Mouse (Mus musculus) embryonic fibroblast, embryonic 13.5 days (primary cell): Measurements from ENCODE around the gene Cfap161. TPM values are rescaled to one million over a fixed set of nuclear protein-coding genes. Genes with fewer than 3 reads are reported as not detected.

ENCODE experiments used
- H3K27ac ChIP-seq: 2 replicates; pipeline ENCODE4 v1.5.1; 2012; ENCODE audit warnings: low read length, control low read depth, inconsistent platforms; ENCODE audit not compliant: insufficient read depth
- H3K4me1 ChIP-seq: 2 replicates; pipeline ENCODE4 v1.6.1; 2011; ENCODE audit warnings: low read length; ENCODE audit not compliant: control insufficient read depth, insufficient read depth
- H3K4me3 ChIP-seq: 2 replicates; pipeline ENCODE4 v1.5.1; 2011; ENCODE audit warnings: mild to moderate bottlenecking, control low read depth, low read length; ENCODE audit not compliant: insufficient read depth
- CTCF ChIP-seq: IDR thresholded peaks from 2 replicates; pipeline ENCODE4 v1.5.1; 2011; ENCODE audit warnings: mild to moderate bottlenecking, control low read depth, low read length, moderate library complexity, borderline replicate concordance; ENCODE audit not compliant: insufficient read depth
- POLR2A ChIP-seq: IDR thresholded peaks from 2 replicates; pipeline ENCODE4 v1.6.1; 2011; ENCODE audit warnings: low read depth, mild to moderate bottlenecking, control low read depth, low read length, moderate library complexity
- polyA plus RNA-seq: library from polyadenylated mRNA; stranded (reverse); fragments of >200 nt; gene quantifications from 2 replicates; pipeline ENCODE4 v1.2.4, GENCODE M21; 2011; ENCODE audit warnings: low read depth; ENCODE audit not compliant: missing spikeins, insufficient read length

Gene Cfap161
- polyA plus RNA-seq, 1 experiment, result not detected

DNA sequence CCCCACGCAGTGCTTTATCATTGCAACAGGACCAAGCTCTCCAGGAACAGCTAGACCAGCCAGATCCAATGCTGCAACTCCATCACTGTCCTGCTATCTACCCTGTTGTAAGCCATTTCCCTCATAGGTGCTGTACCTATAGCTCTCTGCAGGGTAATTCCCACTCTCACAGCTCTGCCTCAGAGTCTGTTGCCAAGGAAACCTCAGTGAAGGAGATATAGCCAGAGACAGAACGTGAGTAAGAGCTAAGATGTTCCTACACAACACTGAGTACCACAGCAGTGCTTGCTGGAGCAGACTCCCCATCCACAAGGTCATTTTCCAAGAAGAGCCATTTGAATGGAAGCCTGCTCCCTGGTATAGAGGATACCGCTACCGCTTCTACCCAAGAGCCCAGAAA is 50.4 kb downstream of the Cfap161 start:
- no peak overlapping the region for H3K27ac ChIP-seq
- no peaks in the 10 kb centered on the region; the same call in 1 of the 2 replicates for H3K4me1 ChIP-seq
- H3K4me3 ChIP-seq, result no peak overlapping the region
- no peak for TF ChIP-seq CTCF
- no peak for TF ChIP-seq POLR2A

DNA sequence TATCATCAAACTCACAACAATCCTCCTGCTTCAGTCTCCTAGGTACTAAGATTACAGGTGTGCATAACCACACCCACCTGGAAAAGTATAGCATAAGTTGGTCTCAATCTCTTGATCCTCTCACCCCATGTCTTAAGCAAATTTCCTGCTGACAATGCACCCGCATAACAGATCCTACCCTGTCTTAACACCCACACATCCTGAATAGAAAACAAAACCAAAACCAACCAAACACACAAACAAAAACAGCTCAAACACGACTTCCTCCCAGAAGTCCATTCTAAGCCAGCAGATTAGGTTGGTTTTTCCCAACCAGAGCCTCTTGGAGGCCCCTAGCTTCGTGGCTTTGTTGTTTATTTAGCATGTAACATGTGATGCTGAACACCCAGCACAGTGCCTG is 52.0 kb downstream of the Cfap161 start:
- Histone ChIP-seq H3K4me3 (no peak overlapping the region), H3K27ac (no peak overlapping the region), H3K4me1 (peaks cover 5% of the 10 kb centered on the region)
- TF ChIP-seq POLR2A (no peak), CTCF (no peak)

DNA sequence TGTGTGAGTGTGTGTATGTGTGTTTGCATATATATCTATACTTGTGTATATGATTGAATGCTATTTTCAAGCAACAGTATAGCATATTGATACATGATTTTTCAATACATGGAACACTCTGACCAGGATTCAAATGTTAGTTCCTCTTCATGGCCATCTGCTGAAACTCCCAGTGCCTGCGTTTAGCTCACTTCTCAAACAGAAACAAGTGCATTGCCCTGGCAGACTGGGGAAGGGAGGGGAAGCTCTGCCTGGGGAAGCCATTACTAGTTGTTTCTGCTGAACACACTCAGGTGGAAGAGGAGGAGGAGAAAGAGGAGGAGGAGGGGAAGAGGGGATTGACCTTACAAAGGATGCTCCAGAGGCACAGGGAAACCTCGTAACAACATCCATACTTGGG is 52.7 kb downstream of the Cfap161 start:
- Histone ChIP-seq H3K27ac (no peak overlapping the region), H3K4me1 (peaks cover 5% of the 10 kb centered on the region), H3K4me3 (no peak overlapping the region)
- no peak for TF ChIP-seq CTCF
- no peak for TF ChIP-seq POLR2A

DNA sequence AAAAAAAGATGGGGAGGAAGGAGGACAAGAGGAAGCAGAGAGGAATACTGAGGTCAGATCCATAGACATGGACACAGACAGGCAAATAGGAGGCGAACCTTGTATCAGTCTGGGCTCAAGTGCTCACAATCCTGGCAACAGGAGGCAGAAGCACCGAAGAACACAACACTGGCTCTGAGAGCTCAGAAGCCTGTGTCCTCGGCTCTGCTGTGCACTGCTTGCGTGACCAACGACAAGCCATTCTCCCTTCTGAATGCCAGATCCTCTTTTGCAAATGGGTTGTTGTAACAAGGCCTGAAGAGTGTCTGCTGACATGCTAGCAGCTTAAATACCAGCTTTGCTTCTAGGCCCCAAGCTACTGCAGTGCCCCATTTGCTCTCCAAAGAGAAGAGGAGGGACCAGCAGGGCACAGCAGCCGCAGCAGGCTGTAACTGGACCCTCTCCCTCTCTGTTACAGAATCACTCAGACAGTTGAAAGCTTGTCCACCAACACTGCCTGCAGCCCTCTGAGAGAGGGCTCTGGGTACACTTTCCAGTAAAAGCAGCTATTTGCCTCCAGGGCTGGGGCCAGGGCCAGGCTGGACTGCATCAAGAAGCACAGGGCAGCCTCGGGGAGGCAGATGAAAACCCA is 54.9 kb downstream of the Cfap161 start:
- 0 out of 2 replicates have a peak overlapping the region, but pooled peaks have one; percentile 3 for H3K27ac ChIP-seq
- H3K4me1 ChIP-seq, result peaks cover 5% of the 10 kb centered on the region
- H3K4me3 ChIP-seq, result no peak overlapping the region
- TF ChIP-seq POLR2A (no peak), CTCF (no peak)

DNA sequence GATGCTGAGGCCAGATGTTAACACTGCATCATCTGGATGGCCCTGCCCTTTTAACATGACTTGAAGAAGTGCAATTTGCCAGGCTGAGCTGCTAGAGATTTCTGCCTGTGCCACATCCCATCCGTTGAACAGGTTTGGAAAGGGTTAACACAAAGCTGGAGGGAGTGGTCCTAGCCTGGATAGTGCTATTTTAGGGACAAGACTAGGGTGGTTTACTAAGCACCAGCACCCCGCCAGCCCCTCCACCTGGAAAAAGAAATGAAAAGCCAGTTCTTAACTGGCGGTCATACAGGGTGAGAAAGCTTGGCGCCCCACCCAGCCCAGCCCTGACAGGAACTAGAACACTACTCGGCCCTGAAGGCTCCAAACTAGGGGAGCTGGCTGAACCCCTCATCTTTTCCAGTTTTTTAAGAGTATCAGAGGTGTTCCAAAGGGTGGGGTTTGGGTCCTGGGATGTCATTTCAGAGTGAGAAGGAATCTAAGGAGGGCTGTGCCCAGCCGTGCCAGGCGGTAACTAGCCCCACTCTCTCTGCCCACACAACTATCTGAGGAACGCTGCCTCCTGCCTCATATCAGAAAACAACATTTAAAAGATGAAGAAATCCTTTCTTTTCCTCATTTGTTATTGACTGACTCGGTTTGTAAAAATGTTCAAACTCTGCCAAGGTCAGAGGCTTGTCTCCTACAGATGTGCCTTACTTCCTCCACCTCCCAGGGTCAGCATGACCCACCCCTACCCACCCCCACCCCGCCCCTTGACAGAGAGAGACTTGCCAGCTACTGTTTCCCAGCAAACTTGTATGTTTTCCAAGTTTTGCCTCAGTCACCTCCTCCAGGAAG is 55.8 kb downstream of the Cfap161 start:
- H3K4me1 ChIP-seq, result peaks cover 5% of the 10 kb centered on the region
- no peak overlapping the region for H3K4me3 ChIP-seq
- 0 out of 2 replicates have a peak overlapping the region, but pooled peaks have one; percentile 3 for H3K27ac ChIP-seq
- no peak for TF ChIP-seq CTCF
- no peak for TF ChIP-seq POLR2A

DNA sequence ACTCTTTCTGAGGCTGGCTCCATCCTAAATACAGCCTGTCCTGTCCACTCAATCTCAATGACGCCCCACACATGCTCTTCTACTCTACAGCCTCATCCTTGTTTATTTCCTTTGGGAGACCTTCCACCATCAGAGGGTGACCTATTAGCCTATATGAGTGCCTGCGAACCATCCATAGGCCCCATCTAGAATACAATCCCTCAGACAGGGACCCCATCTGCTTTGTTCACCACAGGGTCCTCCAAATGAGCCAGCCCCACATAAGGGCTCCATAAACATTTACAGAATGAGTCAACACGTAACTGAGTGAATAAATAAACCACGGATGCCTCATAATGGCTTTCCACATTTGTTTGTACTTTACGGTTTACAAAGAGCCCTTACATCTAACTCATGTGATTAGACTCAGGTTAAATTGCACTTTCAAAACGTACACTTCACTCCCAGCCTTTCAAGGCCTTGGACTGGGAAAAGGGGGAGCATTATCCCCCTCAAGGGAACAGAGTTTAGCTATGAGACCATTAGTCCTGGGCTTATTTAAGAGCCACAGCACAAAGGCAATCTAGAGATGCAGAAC is 56.7 kb downstream of the Cfap161 start:
- H3K4me3 ChIP-seq, result no peak overlapping the region
- peaks cover 5% of the 10 kb centered on the region for H3K4me1 ChIP-seq
- no peak for TF ChIP-seq POLR2A
- TF ChIP-seq CTCF, result no peak
- H3K27ac ChIP-seq, result no peak overlapping the region

DNA sequence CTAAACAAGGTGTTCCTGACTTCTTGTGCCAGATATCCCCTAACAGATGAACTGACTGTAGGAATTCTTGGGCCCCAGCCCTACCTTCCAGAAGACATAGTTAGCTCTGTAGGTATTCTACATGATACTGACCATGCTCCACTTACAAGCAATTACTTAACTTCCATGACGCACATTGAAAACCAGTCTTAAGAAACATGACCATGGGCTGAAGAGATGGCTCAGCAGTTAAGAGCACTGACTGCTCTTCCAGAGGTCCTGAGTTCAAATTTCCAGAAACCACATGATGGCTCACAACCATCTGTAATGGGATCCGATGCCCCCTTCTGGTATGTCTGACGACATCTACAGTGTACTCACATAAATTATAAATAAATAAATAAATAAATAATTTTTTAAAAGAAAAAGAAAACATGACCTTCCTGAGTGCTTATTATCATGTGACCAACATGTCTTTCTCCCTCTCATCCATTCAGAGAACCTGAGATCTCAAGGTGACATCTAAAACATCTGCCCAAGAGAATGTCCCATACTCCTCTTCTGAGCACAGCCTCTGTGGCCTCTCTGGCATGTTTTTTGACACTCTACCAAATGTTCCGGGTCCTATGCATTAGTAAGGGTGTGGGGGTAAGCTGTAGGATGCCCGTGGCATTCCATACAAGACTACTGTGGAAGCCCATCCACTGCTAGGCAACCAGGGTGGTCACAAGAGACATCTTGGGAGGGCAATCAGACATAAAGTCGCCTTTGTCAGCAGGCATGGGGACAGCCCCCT is 58.2 kb downstream of the Cfap161 start:
- TF ChIP-seq POLR2A (no peak), CTCF (no peak)
- Histone ChIP-seq H3K4me1 (peaks cover 5% of the 10 kb centered on the region), H3K27ac (no peak overlapping the region), H3K4me3 (no peak overlapping the region)

DNA sequence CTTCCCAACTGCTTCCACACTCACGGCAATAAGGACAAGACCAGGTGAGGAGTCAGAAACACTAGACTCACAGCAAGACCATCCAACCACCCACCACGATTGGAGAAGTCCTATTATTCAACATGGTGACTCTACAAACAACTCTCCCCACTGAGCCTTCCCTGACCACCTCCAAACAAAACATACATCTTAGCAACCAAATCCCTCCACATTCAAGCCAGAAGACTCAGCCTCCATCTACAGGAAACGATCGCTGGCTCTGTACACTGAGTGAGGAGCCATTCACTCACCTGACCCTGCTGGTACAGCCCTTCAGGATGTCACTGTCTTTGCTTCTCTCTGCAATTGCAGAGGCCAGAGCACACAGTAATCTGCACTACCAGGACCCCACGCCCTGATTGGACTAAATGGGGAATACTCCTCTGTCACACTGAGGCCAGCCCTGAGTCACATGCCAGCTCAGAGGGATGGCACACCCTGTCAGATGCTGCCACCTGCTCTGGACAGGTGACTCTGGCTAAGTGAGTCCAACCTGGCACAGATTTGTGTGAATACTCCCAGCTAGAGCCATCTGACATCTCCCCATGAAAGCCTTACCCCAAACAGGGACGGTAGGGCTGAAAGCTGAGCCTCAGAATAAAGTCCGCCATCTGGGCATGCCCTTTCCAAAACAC is 59.4 kb downstream of the Cfap161 start:
- peaks cover 5% of the 10 kb centered on the region for H3K4me1 ChIP-seq
- H3K27ac ChIP-seq, result no peak overlapping the region
- no peak overlapping the region for H3K4me3 ChIP-seq
- TF ChIP-seq POLR2A (no peak), CTCF (no peak)

DNA sequence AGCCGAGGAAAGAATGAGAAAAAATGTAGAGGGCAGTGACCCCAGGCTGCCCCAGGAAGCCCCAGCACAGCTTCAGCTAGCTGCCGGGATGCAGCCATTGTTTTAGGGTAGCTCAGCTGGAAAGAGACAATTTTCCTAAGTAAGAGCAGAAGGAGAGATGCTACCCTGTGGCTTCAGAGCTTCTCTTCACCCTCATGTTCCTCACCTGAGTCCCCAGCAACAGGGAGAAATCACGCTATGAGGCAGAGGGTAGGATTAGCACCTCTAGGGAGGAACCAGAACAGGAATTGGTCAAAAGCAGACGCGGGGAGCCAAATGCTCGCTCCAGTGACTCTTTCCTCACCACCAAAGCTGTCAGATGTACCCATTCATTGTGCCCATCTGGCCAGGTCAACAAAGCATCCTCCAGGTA is 60.0 kb downstream of the Cfap161 start:
- no peak overlapping the region for H3K27ac ChIP-seq
- no peak for TF ChIP-seq POLR2A
- TF ChIP-seq CTCF, result no peak
- peaks cover 5% of the 10 kb centered on the region for H3K4me1 ChIP-seq
- H3K4me3 ChIP-seq, result no peak overlapping the region
